Mouse (Mus musculus): ENCODE measurements around the gene Cmklr1. TPM values are rescaled to one million over a fixed set of nuclear protein-coding genes. Genes with fewer than 3 reads are reported as not detected.

The Cmklr1 gene
- polyA plus RNA-seq, 1 experiment from 2014 or later, result 2.7 TPM

DNA sequence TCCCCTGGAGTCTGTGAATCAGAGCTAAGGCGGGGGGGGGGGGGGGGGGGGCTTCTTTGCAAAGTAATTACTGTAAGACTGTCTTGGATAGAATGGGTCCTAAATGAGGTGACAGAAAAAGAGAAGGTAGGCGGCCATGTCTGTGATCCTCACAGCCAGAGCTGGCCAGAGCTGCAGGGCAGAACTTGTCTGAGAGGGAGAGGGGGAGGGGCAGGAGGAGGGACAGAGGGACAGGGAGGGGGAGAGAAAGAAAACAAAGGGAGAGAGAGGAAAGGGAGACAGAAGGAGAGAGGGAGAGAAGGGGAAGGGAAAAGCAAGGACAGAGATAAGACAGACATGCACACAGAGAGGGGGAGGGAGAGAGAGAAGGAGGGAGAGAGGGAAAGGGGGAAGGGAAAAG, 27.2 kb downstream of the Cmklr1 start:
- Histone ChIP-seq H3K36me3 (ENCODE audit: control insufficient read depth, insufficient read depth, low read length) (no peaks in the 10 kb centered on the region), H3K27ac (replicated peaks; ENCODE audit: low read depth, low read length) (no peak overlapping the region), H3K4me3 (ENCODE audit: low read depth, low read length) (no peak overlapping the region), H3K27me3 (ENCODE audit: control insufficient read depth, insufficient read depth, low read length) (no peaks in the 10 kb centered on the region), H3K9ac (ENCODE audit: low read length) (no peak overlapping the region), H3K9me3 (ENCODE audit: control insufficient read depth, low read length) (no peaks in the 10 kb centered on the region), H3K4me2 (ENCODE audit: low read depth, severe bottlenecking) (no peak overlapping the region), H3K4me1 (ENCODE audit: control insufficient read depth, insufficient read depth, low read length) (peaks cover 24% of the 10 kb centered on the region)
- DNase-seq (ENCODE audit: low spot score) (no peak), ATAC-seq (ENCODE audit: insufficient number of reproducible peaks, low FRiP score, low TSS enrichment, low read depth) (no peak)
- WGBS, result 37% methylated on average over 1 of the region's 2 CpGs

DNA sequence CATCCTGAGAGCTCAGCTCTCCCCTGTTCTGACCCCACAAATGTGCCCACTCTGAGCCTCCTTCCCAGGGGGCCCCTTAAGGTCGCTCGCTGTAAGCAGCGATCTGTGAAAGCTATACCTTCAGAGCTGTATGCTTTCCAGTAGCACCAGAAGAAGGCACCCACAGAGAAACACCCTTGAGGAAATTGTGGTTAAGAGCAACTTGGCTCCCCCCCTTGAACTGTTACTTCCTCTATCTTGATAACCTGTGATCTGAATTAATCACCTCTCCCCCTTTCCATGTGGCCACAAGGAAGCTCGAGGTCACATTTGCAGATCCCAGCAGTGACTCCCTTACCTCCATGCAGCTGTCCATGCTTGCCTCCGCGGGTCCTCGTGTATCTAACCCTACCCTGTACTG, 29.2 kb downstream of the Cmklr1 start:
- Histone ChIP-seq H3K27ac (replicated peaks; ENCODE audit: low read depth, low read length) (no peak overlapping the region), H3K4me2 (ENCODE audit: low read depth, severe bottlenecking) (no peak overlapping the region), H3K36me3 (ENCODE audit: control insufficient read depth, insufficient read depth, low read length) (no peaks in the 10 kb centered on the region), H3K9ac (ENCODE audit: low read length) (no peak overlapping the region), H3K27me3 (ENCODE audit: control insufficient read depth, insufficient read depth, low read length) (no peaks in the 10 kb centered on the region), H3K9me3 (ENCODE audit: control insufficient read depth, low read length) (no peaks in the 10 kb centered on the region), H3K4me1 (ENCODE audit: control insufficient read depth, insufficient read depth, low read length) (peaks cover 5% of the 10 kb centered on the region), H3K4me3 (ENCODE audit: low read depth, low read length) (no peak overlapping the region)
- no peak for ATAC-seq (ENCODE audit: insufficient number of reproducible peaks, low FRiP score, low TSS enrichment, low read depth)
- no peak for DNase-seq (ENCODE audit: low spot score)
- WGBS, result 66% methylated on average over 7 of the region's 7 CpGs

GRCm38 (mm10) chr5:113620130-113620716, 30.0 kb downstream of the Cmklr1 start:
- WGBS, result 72% methylated on average over 16 of the region's 16 CpGs
- DNase-seq (ENCODE audit: low spot score) (no peak), ATAC-seq (ENCODE audit: insufficient number of reproducible peaks, low FRiP score, low TSS enrichment, low read depth) (no peak)
- Histone ChIP-seq H3K27ac (replicated peaks; ENCODE audit: low read depth, low read length) (no peak overlapping the region), H3K4me3 (ENCODE audit: low read depth, low read length) (no peak overlapping the region), H3K27me3 (ENCODE audit: control insufficient read depth, insufficient read depth, low read length) (no peaks in the 10 kb centered on the region), H3K4me1 (ENCODE audit: control insufficient read depth, insufficient read depth, low read length) (peaks cover 5% of the 10 kb centered on the region), H3K4me2 (ENCODE audit: low read depth, severe bottlenecking) (no peak overlapping the region), H3K36me3 (ENCODE audit: control insufficient read depth, insufficient read depth, low read length) (no peaks in the 10 kb centered on the region), H3K9me3 (ENCODE audit: control insufficient read depth, low read length) (no peaks in the 10 kb centered on the region), H3K9ac (ENCODE audit: low read length) (no peak overlapping the region)

- WGBS, result 78% methylated on average over 1 of the region's 1 CpGs
- Histone ChIP-seq H3K27me3 (ENCODE audit: control insufficient read depth, insufficient read depth, low read length) (no peaks in the 10 kb centered on the region), H3K9ac (ENCODE audit: low read length) (no peak overlapping the region), H3K36me3 (ENCODE audit: control insufficient read depth, insufficient read depth, low read length) (no peaks in the 10 kb centered on the region), H3K9me3 (ENCODE audit: control insufficient read depth, low read length) (no peaks in the 10 kb centered on the region), H3K4me2 (ENCODE audit: low read depth, severe bottlenecking) (no peak overlapping the region), H3K4me1 (ENCODE audit: control insufficient read depth, insufficient read depth, low read length) (peaks cover 5% of the 10 kb centered on the region), H3K4me3 (ENCODE audit: low read depth, low read length) (no peak overlapping the region), H3K27ac (replicated peaks; ENCODE audit: low read depth, low read length) (no peak overlapping the region)
- ATAC-seq (ENCODE audit: insufficient number of reproducible peaks, low FRiP score, low TSS enrichment, low read depth), result no peak
- no peak for DNase-seq (ENCODE audit: low spot score)
These were observed 31.1 kb downstream of the Cmklr1 start for GRCm38 (mm10) chr5:113619151-113619550.

DNA sequence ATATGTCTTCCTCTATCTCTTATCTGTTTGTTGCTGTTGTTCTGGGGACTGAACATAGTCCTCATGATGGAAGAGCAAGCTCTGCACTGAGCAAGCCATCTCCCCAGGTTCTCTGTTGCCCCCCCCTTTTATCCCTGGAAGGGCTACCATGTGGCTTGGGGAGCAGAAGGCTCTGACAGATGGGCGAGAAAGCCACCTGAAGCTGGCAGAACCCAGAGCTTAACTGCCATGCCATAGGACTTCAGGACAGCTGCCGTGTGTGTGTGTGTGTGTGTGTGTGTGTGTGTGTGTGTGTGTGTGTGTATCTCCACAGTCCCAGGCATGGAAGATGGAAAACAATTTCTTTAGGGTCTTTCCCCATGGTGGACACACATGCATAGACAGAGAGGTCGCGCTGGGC, 31.5 kb downstream of the Cmklr1 start:
- Histone ChIP-seq H3K36me3 (ENCODE audit: control insufficient read depth, insufficient read depth, low read length) (no peaks in the 10 kb centered on the region), H3K27ac (replicated peaks; ENCODE audit: low read depth, low read length) (no peak overlapping the region), H3K9ac (ENCODE audit: low read length) (no peak overlapping the region), H3K4me3 (ENCODE audit: low read depth, low read length) (no peak overlapping the region), H3K4me1 (ENCODE audit: control insufficient read depth, insufficient read depth, low read length) (peaks cover 5% of the 10 kb centered on the region), H3K9me3 (ENCODE audit: control insufficient read depth, low read length) (no peaks in the 10 kb centered on the region), H3K27me3 (ENCODE audit: control insufficient read depth, insufficient read depth, low read length) (no peaks in the 10 kb centered on the region), H3K4me2 (ENCODE audit: low read depth, severe bottlenecking) (no peak overlapping the region)
- DNase-seq (ENCODE audit: low spot score) (no peak), ATAC-seq (ENCODE audit: insufficient number of reproducible peaks, low FRiP score, low TSS enrichment, low read depth) (no peak)
- 90% methylated on average over 4 of the region's 4 CpGs for WGBS

- Histone ChIP-seq H3K9ac (ENCODE audit: low read length) (no peak overlapping the region), H3K4me3 (ENCODE audit: low read depth, low read length) (no peak overlapping the region), H3K27ac (replicated peaks; ENCODE audit: low read depth, low read length) (no peak overlapping the region), H3K4me2 (ENCODE audit: low read depth, severe bottlenecking) (no peak overlapping the region), H3K36me3 (ENCODE audit: control insufficient read depth, insufficient read depth, low read length) (no peaks in the 10 kb centered on the region), H3K27me3 (ENCODE audit: control insufficient read depth, insufficient read depth, low read length) (no peaks in the 10 kb centered on the region), H3K9me3 (ENCODE audit: control insufficient read depth, low read length) (no peaks in the 10 kb centered on the region), H3K4me1 (ENCODE audit: control insufficient read depth, insufficient read depth, low read length) (peaks cover 3% of the 10 kb centered on the region; the same call in 1 of the 2 replicates)
- 81% methylated on average over 12 of the region's 12 CpGs for WGBS
- DNase-seq (ENCODE audit: low spot score) (no peak), ATAC-seq (ENCODE audit: insufficient number of reproducible peaks, low FRiP score, low TSS enrichment, low read depth) (no peak)
These were observed 38.4 kb downstream of the Cmklr1 start for GRCm38 (mm10) chr5:113611771-113612233.

GRCm38 (mm10) chr5:113611131-113611530, 39.1 kb downstream of the Cmklr1 start:
- ATAC-seq (ENCODE audit: insufficient number of reproducible peaks, low FRiP score, low TSS enrichment, low read depth) (no peak), DNase-seq (ENCODE audit: low spot score) (no peak)
- Histone ChIP-seq H3K27me3 (ENCODE audit: control insufficient read depth, insufficient read depth, low read length) (no peaks in the 10 kb centered on the region), H3K9ac (ENCODE audit: low read length) (no peak overlapping the region), H3K4me1 (ENCODE audit: control insufficient read depth, insufficient read depth, low read length) (peaks cover 3% of the 10 kb centered on the region; the same call in 1 of the 2 replicates), H3K36me3 (ENCODE audit: control insufficient read depth, insufficient read depth, low read length) (no peaks in the 10 kb centered on the region), H3K4me3 (ENCODE audit: low read depth, low read length) (no peak overlapping the region), H3K9me3 (ENCODE audit: control insufficient read depth, low read length) (no peaks in the 10 kb centered on the region), H3K4me2 (ENCODE audit: low read depth, severe bottlenecking) (no peak overlapping the region), H3K27ac (replicated peaks; ENCODE audit: low read depth, low read length) (no peak overlapping the region)
- WGBS, result 82% methylated on average over 6 of the region's 6 CpGs

- no peaks in the 10 kb centered on the region for H3K27me3 ChIP-seq (ENCODE audit: control insufficient read depth, insufficient read depth, low read length)
- H3K4me3 ChIP-seq (ENCODE audit: low read depth, low read length), result no peak overlapping the region
- WGBS, result 73% methylated on average over 6 of the region's 6 CpGs
- H3K9me3 ChIP-seq (ENCODE audit: control insufficient read depth, low read length), result no peaks in the 10 kb centered on the region
- no peak overlapping the region for H3K9ac ChIP-seq (ENCODE audit: low read length)
- no peaks in the 10 kb centered on the region for H3K36me3 ChIP-seq (ENCODE audit: control insufficient read depth, insufficient read depth, low read length)
- no peak overlapping the region for H3K27ac ChIP-seq (replicated peaks; ENCODE audit: low read depth, low read length)
- no peak for DNase-seq (ENCODE audit: low spot score)
- no peak for ATAC-seq (ENCODE audit: insufficient number of reproducible peaks, low FRiP score, low TSS enrichment, low read depth)
- H3K4me1 ChIP-seq (ENCODE audit: control insufficient read depth, insufficient read depth, low read length), result peaks cover 3% of the 10 kb centered on the region; the same call in 1 of the 2 replicates
- H3K4me2 ChIP-seq (ENCODE audit: low read depth, severe bottlenecking), result no peak overlapping the region
These were observed 39.7 kb downstream of the Cmklr1 start for GRCm38 (mm10) chr5:113610490-113610889.

GRCm38 (mm10) chr5:113609891-113610290, 40.3 kb downstream of the Cmklr1 start:
- DNase-seq (ENCODE audit: low spot score), result no peak
- Histone ChIP-seq H3K27ac (replicated peaks; ENCODE audit: low read depth, low read length) (no peak overlapping the region), H3K4me3 (ENCODE audit: low read depth, low read length) (no peak overlapping the region), H3K4me1 (ENCODE audit: control insufficient read depth, insufficient read depth, low read length) (peaks cover 3% of the 10 kb centered on the region; the same call in 1 of the 2 replicates), H3K9ac (ENCODE audit: low read length) (no peak overlapping the region), H3K9me3 (ENCODE audit: control insufficient read depth, low read length) (no peaks in the 10 kb centered on the region), H3K36me3 (ENCODE audit: control insufficient read depth, insufficient read depth, low read length) (no peaks in the 10 kb centered on the region), H3K4me2 (ENCODE audit: low read depth, severe bottlenecking) (no peak overlapping the region), H3K27me3 (ENCODE audit: control insufficient read depth, insufficient read depth, low read length) (no peaks in the 10 kb centered on the region)
- no peak for ATAC-seq (ENCODE audit: insufficient number of reproducible peaks, low FRiP score, low TSS enrichment, low read depth)
- 77% methylated on average over 5 of the region's 5 CpGs for WGBS
